27 mouse cellular contexts compared by ENCODE assay signal in genomic region chr1:83111726-83112125, GRCm38 (mm10). TPM values are rescaled to one million over a fixed set of nuclear protein-coding genes. Genes with fewer than 3 reads are reported as not detected.
DNase-seq lines count a peak whose midpoint lies in the region; ATAC-seq lines count a peak whose summit lies in the region.
"Had no signal": no experiment of that assay in that cellular context is flagged by ENCODE, and none has a peak within 500 bp of the region (broad histone marks: within the 10 kb centered on the region; RNA-seq: fewer than 3 reads in every experiment).

No protein-coding gene starts in this region.

- no peaks in the 10 kb centered on the region for H3K36me3 ChIP-seq in hindbrain, embryonic 12.5 days
- H3K36me3 ChIP-seq: heart, embryonic 15.5 days; hindbrain, embryonic 15.5 days; neural tube, embryonic 15.5 days had no signal

- H3K27ac ChIP-seq in hindbrain, embryonic 12.5 days: no peak overlapping the region
- H3K27ac ChIP-seq: forebrain, embryonic 13.5 days; heart, embryonic 15.5 days; hindbrain, embryonic 15.5 days; neural tube, embryonic 15.5 days had no signal

- WGBS in hindbrain, embryonic 12.5 days: 78% methylated on average over 5 of the region's 5 CpGs

- no peak overlapping the region for H3K4me2 ChIP-seq in hindbrain, embryonic 12.5 days (replicated peaks)
- H3K4me2 ChIP-seq: forebrain, embryonic 13.5 days; heart, embryonic 15.5 days; hindbrain, embryonic 15.5 days; midbrain, embryonic 11.5 days; neural tube, embryonic 15.5 days had no signal

- no peaks in the 10 kb centered on the region for H3K27me3 ChIP-seq in hindbrain, embryonic 12.5 days
- H3K27me3 ChIP-seq: forebrain, embryonic 13.5 days; heart, embryonic 15.5 days; hindbrain, embryonic 15.5 days; neural tube, embryonic 15.5 days had no signal

- no peaks in the 10 kb centered on the region for H3K4me1 ChIP-seq in hindbrain, embryonic 12.5 days
- H3K4me1 ChIP-seq: forebrain, embryonic 13.5 days; hindbrain, embryonic 15.5 days; neural tube, embryonic 15.5 days had no signal

- H3K9ac ChIP-seq in hindbrain, embryonic 12.5 days: no peak overlapping the region
- H3K9ac ChIP-seq: forebrain, embryonic 13.5 days; heart, embryonic 15.5 days; hindbrain, embryonic 15.5 days; neural tube, embryonic 15.5 days had no signal

- peak; percentile 7 for DNase-seq in layer of hippocampus, adult 9-11 months
- DNase-seq in layer of hippocampus, adult 9-10 months (ENCODE audit: low spot score): no peak
- DNase-seq in induced T-regulatory cell, adult 2 months (ENCODE audit: low read depth): peak; percentile 3
- DNase-seq in cerebellum, adult 18-20 months: no peak
- DNase-seq in cerebellum, adult 8-10 months: no peak
- DNase-seq: adrenal gland, adult 2 months; cerebellum, adult 2 months; cerebellum, postnatal 36 days; heart, postnatal 4 days; kidney, adult 8-10 months; kidney, postnatal 25 days; lung, postnatal 10 days had no signal

- ATAC-seq in CD4-positive, CD25-positive, alpha-beta regulatory T cell, adult 4 months: peak; percentile 43
- ATAC-seq in hindbrain, embryonic 12.5 days (ENCODE audit: low FRiP score): no peak
- ATAC-seq: forebrain, embryonic 13.5 days had no signal

- no peaks in the 10 kb centered on the region for H3K9me3 ChIP-seq in hindbrain, embryonic 12.5 days (replicated peaks)
- H3K9me3 ChIP-seq: forebrain, embryonic 13.5 days; heart, embryonic 15.5 days; hindbrain, embryonic 15.5 days; neural tube, embryonic 15.5 days had no signal

- no peak overlapping the region for H3K4me3 ChIP-seq in hindbrain, embryonic 12.5 days
- H3K4me3 ChIP-seq: forebrain, embryonic 13.5 days; heart, embryonic 15.5 days; hindbrain, embryonic 15.5 days; neural tube, embryonic 15.5 days had no signal

RNA-seq across cellular contexts. Expression of gene Ccl20, which starts 4.8 kb away (rescaled TPM):
- polyA plus RNA-seq in CD4-positive, CD25-positive, alpha-beta regulatory T cell, adult 4 months (2017; shearing (Covaris generic)): 1 to 10 TPM; 2.7 to 3.7 TPM
- polyA plus RNA-seq in hindbrain, embryonic 12.5 days (2016; fragmentation: Nextera tagmentation; extraction: Ambion mirVana): not detected in 2 replicates
- polyA plus RNA-seq: adrenal gland, adult 2 months; C2C12; cerebellum, adult 2 months; forebrain, embryonic 13.5 days; gonadal fat pad, adult 2 months; heart, embryonic 15.5 days; hindbrain, embryonic 15.5 days; limb, embryonic 11.5 days; liver, adult 2 months; liver, embryonic 16.5 days; midbrain, embryonic 11.5 days; midbrain, postnatal 0 days; neural tube, embryonic 15.5 days had no signal

RNA-seq across cellular contexts. Expression of gene Daw1, which starts 47.8 kb away (rescaled TPM):
- polyA plus RNA-seq in CD4-positive, CD25-positive, alpha-beta regulatory T cell, adult 4 months (2017; shearing (Covaris generic)): not detected
- 0.72 and 0.95 TPM in 2 replicates for polyA plus RNA-seq in hindbrain, embryonic 12.5 days (2016; fragmentation: Nextera tagmentation; extraction: Ambion mirVana)
- polyA plus RNA-seq: adrenal gland, adult 2 months; C2C12; liver, adult 2 months; liver, embryonic 16.5 days had no signal

RNA-seq across cellular contexts. Expression of gene Krtap28-13, which starts 51.0 kb away (rescaled TPM):
- not detected for polyA plus RNA-seq in CD4-positive, CD25-positive, alpha-beta regulatory T cell, adult 4 months (2017; shearing (Covaris generic))
- not detected in 2 replicates for polyA plus RNA-seq in hindbrain, embryonic 12.5 days (2016; fragmentation: Nextera tagmentation; extraction: Ambion mirVana)
- polyA plus RNA-seq: adrenal gland, adult 2 months; C2C12; cerebellum, adult 2 months; forebrain, embryonic 13.5 days; gonadal fat pad, adult 2 months; heart, embryonic 15.5 days; hindbrain, embryonic 15.5 days; limb, embryonic 11.5 days; liver, adult 2 months; liver, embryonic 16.5 days; midbrain, embryonic 11.5 days; midbrain, postnatal 0 days; neural tube, embryonic 15.5 days; thymus, postnatal 0 days had no signal

RNA-seq across cellular contexts. Expression of gene A030005K14Rik, which starts 52.5 kb away (rescaled TPM):
- not detected for polyA plus RNA-seq in CD4-positive, CD25-positive, alpha-beta regulatory T cell, adult 4 months (2017; shearing (Covaris generic))
- polyA plus RNA-seq in hindbrain, embryonic 12.5 days (2016; fragmentation: Nextera tagmentation; extraction: Ambion mirVana): not detected in 2 replicates
- polyA plus RNA-seq: adrenal gland, adult 2 months; C2C12; cerebellum, adult 2 months; embryonic facial prominence, embryonic 14.5 days; forebrain, embryonic 13.5 days; gonadal fat pad, adult 2 months; heart, embryonic 15.5 days; hindbrain, embryonic 15.5 days; limb, embryonic 11.5 days; liver, adult 2 months; liver, embryonic 16.5 days; midbrain, embryonic 11.5 days; midbrain, postnatal 0 days; neural tube, embryonic 15.5 days; thymus, postnatal 0 days had no signal

Comparison
In these comparisons a context has a peak if more than half of its experiments do, and no peak if none do; other contexts are left out.
1. DNase-seq: peak in layer of hippocampus, adult 9-11 months (single experiment) and induced T-regulatory cell, adult 2 months (single experiment); none in layer of hippocampus, adult 9-10 months (single experiment), cerebellum, adult 18-20 months (0 of 2) and cerebellum, adult 8-10 months (single experiment).